Mouse (Mus musculus): Measurements from ENCODE around the gene Fgfr2.

Fgfr2 gene

DNA sequence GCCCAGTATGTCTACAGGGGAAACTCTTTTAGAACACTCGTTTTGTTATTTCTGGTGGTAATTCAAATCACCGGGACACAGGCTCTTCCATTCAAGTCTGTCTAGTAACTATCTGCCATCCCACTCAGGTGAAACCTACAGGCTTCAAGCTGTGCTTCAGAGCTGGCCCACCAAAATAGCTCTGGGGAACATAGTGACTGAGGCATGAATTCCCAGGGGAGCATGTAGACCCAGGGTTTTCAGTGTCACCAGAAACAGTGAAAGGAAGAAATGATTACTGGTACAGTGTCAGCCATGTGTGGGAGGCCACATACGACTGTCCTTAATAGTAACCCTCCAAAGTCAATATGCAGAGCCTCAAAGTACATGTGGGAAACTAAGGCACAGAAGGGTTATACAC lies 841.0 kb downstream of the Fgfr2 start:
- no peak for DNase-seq

DNA sequence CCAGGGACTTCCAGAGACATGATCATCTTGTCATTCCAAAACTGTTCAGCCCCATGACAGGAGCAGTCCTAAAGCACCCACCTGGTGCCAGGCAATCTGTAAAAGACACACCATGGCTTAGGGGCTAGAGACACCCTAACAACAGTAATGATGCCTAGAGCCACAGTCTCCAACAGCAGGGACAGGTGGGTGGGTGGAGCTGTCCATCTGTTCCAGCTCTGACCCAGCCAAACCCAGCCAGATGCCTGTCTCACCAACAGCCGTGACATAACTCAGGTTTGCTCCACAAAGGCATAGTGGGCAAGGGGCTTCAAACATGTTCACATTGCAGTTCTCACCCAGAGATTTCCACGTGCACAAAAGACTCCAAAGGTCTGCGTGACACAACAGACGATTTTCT lies 841.4 kb downstream of the Fgfr2 start:
- DNase-seq, result peak; percentile 84 to 88

DNA sequence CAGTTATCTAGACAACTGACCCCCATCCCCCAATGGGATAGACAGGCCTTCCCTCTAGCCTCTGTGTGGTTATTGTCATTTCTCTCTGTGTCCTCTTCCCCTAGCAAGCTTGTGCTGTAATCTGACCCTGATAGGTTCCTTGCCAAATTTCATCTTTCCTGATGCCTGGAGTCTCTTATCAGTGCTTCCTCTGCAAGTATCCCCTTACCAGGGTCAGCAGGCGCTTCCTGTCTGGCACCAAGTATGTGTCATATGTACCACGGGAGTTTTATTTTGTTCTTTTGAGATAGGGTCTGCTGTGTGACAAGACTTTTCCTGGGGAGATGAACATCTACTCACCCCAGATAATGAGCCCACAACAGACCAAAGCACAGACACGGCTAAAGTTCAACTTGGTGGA lies 844.5 kb downstream of the Fgfr2 start:
- no peak for DNase-seq

DNA sequence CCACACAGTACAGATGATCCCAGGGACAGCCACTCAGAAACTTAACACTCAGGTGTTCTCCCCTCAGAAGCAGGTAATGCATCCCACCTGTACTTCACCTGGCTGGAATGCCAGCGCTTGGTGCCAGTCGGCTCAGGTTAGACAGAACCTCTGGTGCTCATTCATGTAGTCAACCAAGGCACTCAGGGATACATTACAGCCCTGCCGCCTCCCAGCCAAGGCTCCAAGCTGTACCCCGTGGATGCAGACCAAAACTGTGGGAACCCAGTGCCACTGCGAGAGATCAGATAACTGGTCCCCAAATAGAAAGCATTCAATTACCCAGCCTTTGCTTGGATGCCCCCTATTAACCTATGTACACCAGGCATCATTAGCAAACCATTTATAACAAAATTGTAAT lies 846.9 kb downstream of the Fgfr2 start:
- DNase-seq, result no peak

DNA sequence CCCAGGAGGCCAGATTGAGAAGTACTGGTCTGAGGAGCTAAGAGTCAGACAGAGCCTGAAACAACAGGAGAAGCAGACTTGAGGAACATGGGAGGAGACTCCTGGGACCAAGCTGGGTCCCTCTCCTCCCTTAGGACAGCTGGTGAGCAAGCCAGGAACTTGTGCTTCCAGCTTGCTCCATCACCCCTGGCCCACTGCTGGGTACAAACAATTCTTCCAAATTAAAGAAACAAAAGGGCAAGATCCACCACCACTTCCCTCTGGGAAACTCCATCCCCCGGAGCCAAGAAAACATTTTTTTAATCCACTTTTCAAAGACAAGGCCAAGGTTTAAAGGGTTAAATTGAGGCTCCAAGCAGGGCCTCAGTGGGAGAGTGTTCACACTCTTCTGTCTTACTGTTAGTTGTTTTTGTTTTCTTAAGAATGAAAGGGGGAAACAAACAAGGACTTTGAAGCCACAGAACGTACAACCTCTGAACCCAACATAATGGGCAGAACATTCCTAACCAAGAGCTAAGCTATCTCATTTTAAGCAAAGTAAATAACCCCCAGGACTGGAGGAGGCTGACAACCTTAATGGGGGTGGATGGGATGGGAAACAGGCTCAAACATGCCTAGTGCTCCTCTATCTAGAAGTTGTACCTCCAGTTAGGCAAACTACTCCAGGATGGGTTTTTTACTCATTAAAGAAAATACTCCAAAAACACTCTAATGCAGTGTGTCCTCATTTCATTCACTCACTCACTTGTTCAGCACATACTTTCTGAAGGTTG lies 849.2 kb downstream of the Fgfr2 start:
- DNase-seq, result no peak

DNA sequence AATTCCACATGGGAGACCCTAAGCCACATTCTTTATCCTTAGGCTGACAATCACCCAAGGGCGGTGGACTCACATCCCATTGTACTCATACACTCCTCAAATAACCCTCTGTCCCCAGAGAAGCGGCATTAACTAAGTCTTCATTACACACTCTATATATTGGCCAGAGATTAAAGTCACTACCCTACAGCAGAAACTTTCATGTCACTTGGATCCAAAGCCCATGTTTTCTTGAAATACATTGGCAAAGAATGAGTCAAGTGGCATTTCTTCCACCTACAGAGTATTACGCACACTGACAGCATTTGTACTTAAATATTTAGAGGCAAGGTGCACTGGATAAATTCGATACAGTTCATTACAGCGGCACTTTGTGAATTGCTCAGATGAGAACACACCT lies 850.2 kb downstream of the Fgfr2 start:
- no peak for DNase-seq

DNA sequence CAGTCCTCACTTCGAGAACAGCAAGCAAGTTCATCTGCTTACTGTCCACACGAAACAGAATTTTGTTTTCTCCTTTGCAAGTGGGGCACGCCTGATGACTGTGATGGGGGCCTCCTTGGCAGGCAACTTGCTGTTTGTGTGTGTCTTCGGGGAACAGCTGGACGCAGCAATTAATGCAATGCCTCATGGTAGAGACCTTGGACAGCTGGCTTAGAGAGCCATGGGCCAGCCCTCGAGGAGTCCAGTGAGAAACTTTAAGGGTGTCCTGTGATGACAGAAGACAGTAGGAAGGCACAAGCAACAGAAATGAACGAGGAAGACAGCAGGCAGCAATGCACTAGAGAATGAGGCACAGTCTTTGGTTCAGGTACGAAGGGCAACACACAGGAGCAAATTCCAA lies 852.8 kb downstream of the Fgfr2 start:
- DNase-seq, result no peak

DNA sequence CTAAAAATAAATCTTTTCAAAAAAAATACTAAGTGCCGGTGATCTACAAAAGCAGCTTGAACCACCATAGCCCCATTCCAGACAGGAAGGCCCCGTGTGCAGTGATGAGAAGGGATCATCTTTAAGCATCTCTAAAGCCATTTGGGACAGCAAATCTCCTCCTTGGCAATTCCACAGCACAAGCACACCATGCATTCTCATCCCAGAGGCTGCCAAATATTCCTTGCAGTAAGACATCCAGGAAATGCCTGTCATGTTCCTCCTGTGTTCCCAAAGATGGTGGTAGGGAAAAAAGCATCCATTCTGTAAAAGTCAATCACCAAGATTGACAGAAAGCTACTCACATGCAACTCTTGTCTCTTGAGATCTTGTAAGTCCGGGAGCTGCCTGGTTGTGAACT lies 853.5 kb downstream of the Fgfr2 start:
- DNase-seq, result no peak

DNA sequence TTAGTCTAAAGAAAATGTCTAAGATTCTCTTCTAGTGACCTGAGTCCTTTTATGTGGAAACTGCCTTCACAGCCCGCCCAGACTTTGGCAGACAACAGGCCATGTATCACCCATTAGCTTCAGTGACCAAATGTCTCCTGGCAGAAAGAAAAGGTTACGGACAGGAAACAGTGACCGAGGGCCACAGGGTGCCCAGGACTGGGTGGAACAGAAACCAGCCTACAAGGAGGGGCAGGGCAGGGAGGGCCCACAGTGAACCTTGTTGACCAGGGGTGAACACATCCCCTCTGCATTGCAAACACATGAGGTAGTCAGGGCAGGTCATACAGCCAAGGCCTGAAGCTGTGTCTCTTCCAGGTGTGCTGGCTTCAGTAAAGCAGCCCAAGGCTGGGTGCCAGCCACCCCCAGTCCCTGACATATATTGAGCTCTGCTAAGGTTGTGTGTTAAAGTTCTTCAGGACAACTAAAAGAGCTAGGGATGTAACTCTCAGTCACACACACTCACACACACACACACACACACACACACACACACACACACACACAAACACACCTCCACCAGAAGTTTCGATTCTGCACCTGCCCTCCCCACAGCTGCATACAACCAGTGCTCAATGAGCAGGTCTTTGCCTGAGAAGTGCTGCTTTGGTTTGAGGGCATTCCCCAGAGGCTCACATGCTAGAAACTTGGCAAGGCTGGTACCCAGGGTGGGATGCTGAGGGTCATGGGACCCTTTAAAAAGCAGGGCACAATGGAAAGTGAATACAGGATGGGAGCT lies 855.2 kb downstream of the Fgfr2 start:
- DNase-seq, result no peak

DNA sequence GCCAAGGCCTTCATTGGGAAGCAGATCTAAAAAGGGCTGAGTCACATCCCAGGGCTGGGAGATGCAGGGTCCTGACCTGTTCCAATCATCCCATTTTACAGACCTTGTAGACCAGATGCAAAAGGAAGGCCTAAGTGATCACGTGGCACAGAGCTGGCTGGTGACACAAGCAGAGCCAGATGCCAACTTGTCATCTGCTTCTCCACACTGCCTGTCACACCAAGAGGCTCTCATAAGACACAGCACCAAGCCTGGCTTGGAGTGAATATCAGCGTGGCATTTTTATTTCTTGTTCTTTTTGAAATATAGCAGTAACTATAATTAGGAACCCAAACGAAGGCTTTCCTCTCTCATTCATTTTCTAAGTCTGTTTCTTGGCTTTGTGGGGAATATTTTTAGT lies 858.4 kb downstream of the Fgfr2 start:
- peak in 1 of 2 experiments; percentile 57 for DNase-seq

DNA sequence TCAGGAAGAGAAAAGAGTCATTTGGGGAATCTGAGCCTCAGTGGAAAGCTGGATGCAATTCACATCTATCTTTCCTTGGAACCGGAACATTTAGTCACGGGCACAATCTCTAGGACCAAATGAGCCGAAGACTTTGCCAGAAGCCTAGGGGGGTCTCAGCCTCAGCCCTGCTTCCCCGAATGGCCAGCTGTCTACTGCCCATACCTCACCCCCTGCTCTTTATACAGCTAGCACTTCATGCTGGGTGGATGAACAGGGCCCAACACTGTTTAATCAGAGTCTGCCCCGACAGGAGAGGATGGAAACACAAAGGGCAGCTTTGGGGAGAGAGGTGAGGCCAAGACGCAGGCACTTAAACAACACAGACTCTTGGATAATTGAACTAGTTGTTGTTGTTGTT lies 860.0 kb downstream of the Fgfr2 start:
- DNase-seq, result peak; percentile 82 to 90

DNA sequence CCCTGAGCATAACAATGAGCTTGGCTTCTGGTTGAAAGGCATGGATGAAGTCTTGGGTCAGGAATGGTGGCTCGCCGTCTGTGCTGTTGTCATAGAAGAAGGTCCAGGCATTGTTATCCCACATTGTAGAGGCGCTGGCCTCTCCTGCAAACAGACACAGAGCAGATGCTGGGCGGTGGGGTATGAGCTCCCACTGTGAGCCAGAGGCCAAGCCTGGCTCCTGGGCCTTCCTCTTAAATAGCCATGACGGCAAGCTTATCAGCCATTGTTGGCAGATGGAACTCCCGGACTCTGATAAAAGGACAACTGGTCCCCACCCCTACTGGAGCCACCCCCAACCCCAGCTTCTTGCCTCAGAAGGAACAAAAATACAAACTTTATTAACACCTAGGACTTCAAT lies 860.5 kb downstream of the Fgfr2 start:
- peak; percentile 68 to 82 for DNase-seq

DNA sequence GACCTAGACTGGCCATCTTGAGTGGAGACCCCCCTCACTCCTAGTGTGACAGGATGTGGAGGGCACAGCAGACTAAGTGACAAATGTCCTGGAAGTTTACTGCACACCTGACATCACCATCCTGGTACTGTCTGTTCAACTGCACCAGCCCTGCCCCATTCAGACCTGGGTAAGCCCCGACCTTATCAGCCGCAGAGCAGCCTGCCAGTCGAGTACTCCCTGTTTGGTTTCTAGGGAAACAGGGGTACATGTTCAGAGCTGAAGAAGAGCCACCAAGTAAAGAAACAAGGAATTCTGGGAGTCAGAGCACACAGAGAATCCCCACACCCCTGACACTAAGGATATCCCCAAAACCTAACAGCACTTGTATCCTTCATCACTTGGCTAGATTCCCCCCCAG lies 861.3 kb downstream of the Fgfr2 start:
- DNase-seq, result no peak

DNA sequence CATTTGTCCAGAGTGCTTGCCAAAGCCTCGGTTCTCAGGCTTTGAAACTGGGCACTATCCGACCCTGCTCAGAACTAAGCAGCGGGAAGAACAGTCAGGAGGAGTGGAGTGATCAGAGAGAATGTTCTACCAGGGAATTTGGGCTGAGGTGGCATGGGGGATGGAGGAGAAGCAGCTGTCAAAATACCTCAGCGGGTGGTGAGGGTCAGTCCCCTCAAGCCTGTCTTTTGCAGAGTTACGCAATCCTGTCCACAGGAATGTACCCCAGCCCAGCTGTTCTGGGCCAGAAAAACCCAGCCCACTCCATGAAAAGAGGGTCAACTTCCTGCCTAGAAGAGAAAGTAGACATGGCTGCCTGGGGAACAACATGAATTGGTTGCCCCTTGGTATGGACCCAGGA lies 862.5 kb downstream of the Fgfr2 start:
- DNase-seq, result no peak

DNA sequence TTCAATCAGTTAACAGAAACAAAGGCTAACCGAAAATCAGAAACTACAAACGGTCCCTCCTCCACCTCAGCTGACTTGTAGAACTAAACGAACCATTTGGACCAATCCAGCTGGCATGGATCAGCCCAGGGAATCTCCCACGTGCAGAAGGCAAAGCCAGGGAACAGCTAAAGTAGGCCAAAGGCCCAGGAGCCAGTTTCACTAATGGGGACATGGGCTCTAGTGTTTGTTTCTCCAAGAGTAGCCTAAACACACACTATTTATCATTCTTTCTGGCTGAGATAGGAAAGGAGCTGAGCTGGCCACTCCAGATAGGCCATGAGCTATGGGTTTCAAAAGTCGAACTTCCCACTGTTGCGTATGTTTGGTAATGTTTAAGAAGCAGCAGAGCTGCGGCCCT lies 864.3 kb downstream of the Fgfr2 start:
- DNase-seq, result peak in 1 of 2 experiments; percentile 44

DNA sequence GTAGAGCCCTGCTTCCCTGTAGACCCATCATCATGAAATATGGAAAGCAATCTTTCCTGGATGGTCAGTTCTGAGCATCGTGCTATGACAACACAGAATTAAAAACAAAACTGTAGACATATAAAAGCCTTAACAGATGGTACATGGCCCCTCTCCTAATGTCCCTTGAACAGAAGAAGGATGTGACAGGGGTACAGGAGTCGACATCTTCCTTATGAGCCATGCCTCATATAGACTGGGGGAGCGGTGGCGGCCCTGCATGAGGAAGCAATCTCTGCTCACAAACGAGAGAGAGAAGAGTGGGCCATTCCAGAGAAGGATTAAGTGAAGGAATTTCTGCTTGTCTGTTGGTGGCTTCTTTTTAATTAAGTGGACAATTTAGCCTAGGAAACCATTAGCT lies 864.9 kb downstream of the Fgfr2 start:
- DNase-seq, result no peak

DNA sequence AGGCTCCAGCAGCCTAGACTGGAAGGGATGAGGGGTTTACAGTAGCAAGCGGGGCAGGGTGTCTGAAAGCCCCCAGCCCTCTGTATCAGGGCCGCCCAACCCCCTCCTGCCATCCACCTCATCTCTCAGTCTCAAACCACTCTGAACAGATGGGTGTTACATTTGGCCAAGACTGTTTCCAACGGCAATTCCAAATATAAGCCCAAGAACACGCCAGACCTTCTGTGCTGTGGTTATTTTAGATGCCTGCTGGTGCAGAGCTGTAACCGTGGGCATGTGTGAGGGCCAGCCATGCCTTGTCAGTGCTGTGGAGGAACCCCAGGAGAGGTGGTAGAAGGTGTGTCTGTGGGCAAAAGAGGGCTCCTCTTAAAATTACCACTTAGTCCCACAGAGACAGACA lies 869.6 kb downstream of the Fgfr2 start:
- DNase-seq, result peak; percentile 84 to 87

DNA sequence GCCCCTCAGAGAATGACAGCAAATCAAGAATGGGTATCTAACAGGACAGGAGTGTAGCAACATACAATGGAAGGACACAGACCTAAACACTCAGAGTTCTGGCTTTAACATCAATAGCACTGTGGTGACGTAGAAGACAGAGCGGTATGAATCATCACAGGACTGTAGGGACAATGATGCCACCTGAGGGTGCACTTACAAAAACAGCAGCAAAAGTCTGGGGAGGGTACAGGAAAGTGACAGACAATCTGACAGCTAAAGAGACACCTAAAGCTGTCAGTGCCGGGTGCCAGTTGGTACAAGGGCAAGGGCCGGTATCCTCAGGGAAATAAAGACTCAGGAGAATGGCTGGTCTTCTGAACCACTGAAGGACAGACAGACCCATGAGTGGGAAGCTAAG lies 870.1 kb downstream of the Fgfr2 start:
- DNase-seq, result no peak

DNA sequence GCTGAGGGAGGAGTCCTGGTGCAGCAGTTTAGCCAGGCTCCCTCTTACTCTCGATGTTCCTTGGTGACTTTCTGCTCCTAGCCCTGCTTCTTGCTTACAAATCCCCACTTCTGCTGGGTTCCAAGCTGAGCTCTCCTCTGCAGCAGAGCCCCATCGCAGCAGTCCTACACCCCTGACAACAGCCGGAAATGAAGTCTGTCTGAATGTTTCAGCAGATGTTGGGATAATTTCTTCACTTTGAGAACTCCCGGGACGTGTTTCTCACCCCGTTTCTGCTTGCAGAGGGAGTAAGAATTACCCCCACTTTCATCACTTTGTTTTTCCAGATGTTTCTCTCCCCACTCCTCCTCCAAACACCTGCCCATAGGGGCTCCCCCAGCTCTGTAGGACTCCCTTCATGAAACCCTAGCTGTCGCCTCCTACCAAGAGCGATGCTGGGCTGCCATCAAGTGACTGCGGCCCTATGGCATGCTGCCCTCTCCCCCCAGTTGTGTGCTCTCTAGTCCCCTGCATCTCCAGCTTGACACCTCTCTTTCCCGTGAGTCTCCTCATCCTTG lies 873.5 kb downstream of the Fgfr2 start:
- no peak for DNase-seq

DNA sequence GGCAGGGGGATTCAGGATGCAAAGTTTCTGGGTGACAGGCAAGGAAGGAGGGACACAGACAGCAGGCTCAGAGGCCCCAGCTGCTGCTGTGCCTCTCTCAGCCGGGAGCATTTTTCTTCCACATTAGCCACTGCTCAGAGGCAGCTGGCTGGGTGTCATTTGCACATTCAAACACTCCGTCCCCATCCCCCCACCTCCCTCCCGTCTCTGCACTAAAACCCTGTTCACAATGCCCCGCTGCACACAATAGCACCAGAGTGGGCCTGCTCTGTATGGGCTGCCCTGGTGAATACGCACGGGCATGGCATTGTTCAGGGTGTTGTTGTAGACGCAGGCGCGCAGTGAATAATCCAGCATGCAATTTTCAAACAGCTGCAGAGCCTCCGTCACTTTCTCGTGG lies 875.6 kb downstream of the Fgfr2 start:
- DNase-seq, result peak; percentile 63 to 70

DNA sequence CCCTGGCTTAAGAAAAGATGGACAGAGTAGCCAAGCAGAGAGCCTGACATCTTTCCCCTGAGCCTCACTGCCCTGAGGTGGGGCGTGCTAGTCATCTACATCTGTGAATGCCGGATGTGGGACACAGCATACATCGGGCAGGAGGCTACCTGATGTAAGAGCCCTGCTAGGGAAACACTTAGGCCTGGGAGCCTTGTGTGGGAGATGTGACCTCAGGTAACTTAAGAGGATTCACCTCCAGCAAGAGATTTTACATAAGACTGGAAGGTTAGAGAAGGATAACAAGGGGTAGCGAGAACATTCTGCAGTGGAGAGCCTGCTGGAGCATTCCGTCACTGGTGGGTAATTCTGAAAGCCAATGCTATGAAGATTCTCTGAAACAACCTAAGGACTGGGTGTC lies 876.1 kb downstream of the Fgfr2 start:
- DNase-seq, result no peak

DNA sequence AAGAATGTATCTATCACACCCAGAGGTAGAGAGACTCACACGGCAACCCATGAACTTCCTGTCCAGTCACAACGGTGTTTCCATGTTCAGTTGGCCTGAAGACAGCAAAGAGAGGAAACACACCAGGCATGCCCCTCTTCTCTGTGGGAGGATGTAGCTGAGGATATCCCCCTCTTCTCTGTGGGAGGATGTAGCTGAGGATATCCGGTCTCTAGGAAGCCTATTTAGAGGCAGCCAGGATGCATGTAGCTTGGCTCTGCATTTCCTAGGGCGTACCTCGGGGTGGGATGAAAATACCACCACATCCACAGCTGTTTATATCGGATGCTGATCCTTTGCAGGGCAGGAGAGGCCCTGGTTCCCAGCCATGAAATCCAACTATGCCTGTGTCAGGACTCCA lies 877.4 kb downstream of the Fgfr2 start:
- no peak for DNase-seq

DNA sequence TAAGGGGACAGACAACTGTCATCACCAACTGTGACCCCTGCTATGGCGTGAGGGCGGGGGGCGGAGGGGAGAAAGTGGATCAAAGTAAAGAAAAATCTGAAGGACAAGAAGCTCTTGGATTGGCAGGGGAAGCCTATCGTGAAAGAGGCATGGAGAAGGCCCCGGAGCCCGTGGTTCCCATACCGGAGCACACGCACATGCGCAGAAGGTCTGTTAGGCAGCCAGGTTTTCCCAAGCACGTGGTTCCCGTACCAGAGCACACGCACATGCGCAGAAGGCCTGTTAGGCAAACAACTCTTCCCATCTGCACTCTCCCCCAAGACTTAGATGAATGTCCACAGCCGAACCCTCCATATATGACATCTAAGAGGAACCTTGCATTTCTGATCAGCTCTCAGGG lies 878.5 kb downstream of the Fgfr2 start:
- DNase-seq, result no peak

DNA sequence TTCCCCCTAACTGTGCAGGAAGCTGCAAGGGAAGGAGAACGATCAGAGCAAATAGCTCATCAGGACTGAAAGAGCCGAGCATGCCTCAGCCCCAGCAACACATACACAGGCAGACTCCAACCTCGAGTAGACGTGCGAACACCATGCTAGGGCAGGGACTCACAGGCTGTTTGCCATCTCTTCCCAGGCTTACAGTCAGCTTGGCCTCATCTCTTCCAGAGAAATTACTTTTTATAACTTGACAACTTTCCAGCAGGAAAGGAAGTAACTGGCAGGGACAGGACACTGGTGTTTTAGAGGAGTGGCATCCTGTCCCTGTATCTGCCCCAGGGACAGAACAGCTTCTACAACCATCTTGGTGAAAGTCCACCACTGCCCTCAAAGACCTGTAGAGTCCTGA lies 879.9 kb downstream of the Fgfr2 start:
- no peak for DNase-seq
